Mouse (Mus musculus) R1 (cell line): ENCODE results near the gene Kcnk4.
"Not testable (repeated sequence)": the region's sequence is repeated elsewhere in the genome, so short reads cannot be mapped to it uniquely, and the experiment has no call there.

Source experiments
- DNase-seq: peaks from one replicate; pipeline ENCODE4 v3.0.0-alpha.2; 2018; ENCODE audit warnings: low read depth, low spot score

Kcnk4 gene

GRCm38 (mm10) chr19:6916496-6916895 lies 17.8 kb downstream of the Kcnk4 start:
- DNase-seq = no peak

GRCm38 (mm10) chr19:6915276-6915675 lies 19.0 kb downstream of the Kcnk4 start:
- DNase-seq = no peak

GRCm38 (mm10) chr19:6914540-6914939 lies 19.8 kb downstream of the Kcnk4 start:
- no peak for DNase-seq

DNA sequence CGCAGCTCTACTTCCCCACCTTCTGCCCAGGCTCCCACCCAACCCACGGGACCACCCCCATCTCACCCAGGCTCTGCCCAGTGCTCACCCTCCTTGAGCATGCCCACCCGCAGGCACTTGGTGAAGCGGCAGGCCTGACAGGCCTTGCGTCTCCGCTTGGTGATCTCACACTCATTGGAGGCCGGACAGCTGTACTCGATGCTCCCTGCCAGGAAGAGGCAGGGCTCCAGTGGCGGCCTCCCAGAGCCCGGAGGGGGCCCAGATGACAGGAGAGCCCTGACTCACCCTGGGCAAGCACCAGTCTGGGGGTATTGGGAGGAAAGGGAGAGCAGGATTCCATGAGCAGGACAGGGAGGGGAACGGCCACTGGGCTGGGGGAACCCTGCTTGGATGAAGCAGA lies 20.3 kb downstream of the Kcnk4 start:
- DNase-seq = no peak

GRCm38 (mm10) chr19:6913036-6913435 lies 21.3 kb downstream of the Kcnk4 start:
- no peak for DNase-seq

GRCm38 (mm10) chr19:6912205-6912970 lies 21.9 kb downstream of the Kcnk4 start:
- DNase-seq = no peak

GRCm38 (mm10) chr19:6911101-6912074 lies 22.9 kb downstream of the Kcnk4 start:
- no peak for DNase-seq

DNA sequence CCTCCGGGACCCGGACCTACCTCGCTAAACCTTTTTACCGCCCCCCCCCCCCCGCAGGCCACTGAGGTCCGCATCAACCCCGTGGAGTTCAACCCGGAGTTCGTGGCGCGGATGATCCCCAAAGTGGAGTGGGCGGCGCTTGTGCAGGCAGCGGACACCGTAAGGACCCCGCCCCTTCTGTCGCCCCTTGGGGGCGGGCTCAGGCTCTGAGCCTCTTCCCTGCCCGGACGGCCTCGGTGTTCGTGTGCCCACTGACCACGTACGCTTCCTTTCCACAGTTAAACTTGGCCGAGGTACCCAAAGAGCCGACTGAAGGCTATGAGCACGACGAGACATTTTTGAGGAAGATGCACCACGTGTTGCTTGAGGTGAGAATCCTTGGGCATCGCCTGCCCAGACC lies 24.0 kb downstream of the Kcnk4 start:
- peak; percentile 73 for DNase-seq

DNA sequence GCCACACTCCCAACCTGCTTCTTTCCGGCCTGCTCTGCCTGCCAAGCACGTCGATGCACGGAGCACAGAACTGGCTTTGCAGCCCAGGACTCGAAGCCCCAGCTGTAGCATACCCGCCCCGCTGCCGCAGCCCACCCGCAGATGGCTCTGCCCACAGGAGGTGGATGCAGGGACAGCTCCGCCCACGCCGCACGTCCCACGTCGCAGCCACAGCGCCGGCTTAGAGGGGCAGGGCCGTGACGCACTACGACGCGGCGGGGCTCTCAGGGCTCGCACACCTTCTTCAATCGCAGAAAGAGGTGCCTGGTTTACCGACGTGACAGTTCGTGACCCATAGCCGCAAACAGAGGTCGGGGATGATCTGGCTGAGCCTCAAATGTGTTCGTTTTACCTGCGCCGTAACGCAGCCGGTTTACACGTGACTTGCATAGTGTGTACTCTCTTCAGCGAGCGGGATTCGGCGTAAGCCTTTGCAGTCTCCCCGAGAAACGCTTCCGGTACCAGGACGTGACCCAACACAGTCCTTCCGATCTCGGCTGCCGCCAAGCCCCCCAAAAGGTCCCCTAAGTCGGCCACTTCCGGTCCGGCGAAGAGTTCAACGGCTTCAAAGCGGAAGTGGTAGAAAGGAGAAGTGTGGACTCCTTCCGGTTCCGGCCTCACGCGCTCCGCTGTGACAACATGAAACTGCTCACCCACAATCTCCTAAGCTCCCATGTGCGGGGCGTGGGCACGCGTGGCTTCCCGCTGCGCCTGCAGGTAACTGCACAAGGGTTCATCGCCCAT lies 24.6 kb downstream of the Kcnk4 start, which contains the start of the genes Trmt112 and Prdx5:
TSS of gene Trmt112 (plus strand) at position 192 of the 783 bp plus-strand sequence.
TSS of gene Prdx5 (minus strand) at position 600 of the 783 bp plus-strand sequence.
- peak; percentile 98 for DNase-seq

GRCm38 (mm10) chr19:6909021-6909420 lies 25.3 kb downstream of the Kcnk4 start:
- DNase-seq = peak; percentile 29

DNA sequence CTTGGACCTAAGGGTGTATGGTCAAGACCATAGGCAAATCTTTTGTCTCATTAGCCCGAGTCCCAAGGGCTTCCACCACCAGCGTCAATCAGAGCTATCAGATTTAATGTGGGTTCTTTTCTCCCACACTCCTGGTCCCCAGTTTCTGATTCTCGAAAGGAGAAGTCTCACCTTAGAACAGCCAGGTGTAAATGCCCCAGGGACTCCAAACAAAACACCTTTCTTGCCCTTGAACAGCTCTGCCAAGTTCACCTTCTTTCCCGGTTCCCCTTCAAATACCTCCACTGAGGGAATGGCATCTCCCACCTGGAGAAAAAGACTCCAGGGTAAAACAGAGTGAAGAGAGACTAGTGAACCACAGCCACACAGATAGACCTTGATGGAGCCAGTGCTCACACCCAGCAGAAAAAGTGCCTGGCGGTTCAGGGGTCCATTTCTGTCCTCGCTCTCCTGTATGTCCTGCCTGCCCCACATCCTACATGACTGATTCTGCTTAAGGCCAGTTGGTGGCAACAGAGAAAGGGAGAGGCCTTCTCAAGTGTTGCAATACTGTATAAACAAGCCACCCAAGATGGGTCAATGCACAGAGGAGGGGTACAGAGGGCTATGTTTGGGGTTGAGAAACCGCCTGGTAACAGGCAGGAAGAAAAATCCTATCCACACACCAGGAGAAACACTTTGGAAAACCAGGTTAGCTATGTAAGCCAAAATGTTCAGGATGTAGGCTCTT lies 26.3 kb downstream of the Kcnk4 start:
- DNase-seq = no peak

GRCm38 (mm10) chr19:6907094-6907493 lies 27.2 kb downstream of the Kcnk4 start:
- no peak for DNase-seq

DNA sequence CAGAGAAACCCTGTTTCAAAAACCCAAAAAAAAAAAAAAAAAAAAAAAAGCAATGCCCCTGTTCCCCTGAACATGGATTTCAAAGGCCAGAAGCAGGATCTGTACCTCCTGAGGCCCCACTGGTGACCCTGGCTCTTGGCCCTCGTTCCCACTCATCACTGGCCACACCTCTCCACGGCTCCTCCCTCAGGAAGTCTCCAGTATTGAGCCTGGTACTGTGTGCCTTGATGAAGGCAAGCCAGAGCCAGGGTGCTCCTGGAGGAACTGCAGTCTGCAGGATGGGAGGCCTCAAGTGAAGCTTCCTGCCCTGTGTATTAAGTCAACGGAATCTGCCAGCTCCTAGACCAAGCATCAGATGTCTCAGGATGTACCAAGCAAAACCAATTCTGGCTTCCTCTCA lies 28.1 kb downstream of the Kcnk4 start:
- no peak for DNase-seq

- DNase-seq = no peak
Measured at GRCm38 (mm10) chr19:6905498-6906159, 28.7 kb downstream of the Kcnk4 start.

- DNase-seq = no peak
Measured at GRCm38 (mm10) chr19:6904846-6905245, 29.5 kb downstream of the Kcnk4 start.

GRCm38 (mm10) chr19:6903031-6903430 lies 31.3 kb downstream of the Kcnk4 start:
- no peak for DNase-seq

GRCm38 (mm10) chr19:6899641-6900040 lies 34.7 kb downstream of the Kcnk4 start:
- DNase-seq = peak; percentile 40

GRCm38 (mm10) chr19:6895608-6896305 lies 38.6 kb downstream of the Kcnk4 start:
- DNase-seq = not testable (repeated sequence)

- DNase-seq = peak; percentile 75
Measured at GRCm38 (mm10) chr19:6893731-6894451, 40.4 kb downstream of the Kcnk4 start.
